Mouse (Mus musculus): Measurements from ENCODE around the gene Pnp2. TPM values are rescaled to one million over a fixed set of nuclear protein-coding genes. Genes with fewer than 3 reads are reported as not detected.
A peak's percentile ranks its signal among the peaks of the same experiment; 100 is the strongest.
"Not testable (repeated sequence)": the region's sequence is repeated elsewhere in the genome, so short reads cannot be mapped to it uniquely, and the experiment has no call there.

Gene Pnp2
- polyA plus RNA-seq, 1 experiment from 2014 or later, result 0.50 TPM

DNA sequence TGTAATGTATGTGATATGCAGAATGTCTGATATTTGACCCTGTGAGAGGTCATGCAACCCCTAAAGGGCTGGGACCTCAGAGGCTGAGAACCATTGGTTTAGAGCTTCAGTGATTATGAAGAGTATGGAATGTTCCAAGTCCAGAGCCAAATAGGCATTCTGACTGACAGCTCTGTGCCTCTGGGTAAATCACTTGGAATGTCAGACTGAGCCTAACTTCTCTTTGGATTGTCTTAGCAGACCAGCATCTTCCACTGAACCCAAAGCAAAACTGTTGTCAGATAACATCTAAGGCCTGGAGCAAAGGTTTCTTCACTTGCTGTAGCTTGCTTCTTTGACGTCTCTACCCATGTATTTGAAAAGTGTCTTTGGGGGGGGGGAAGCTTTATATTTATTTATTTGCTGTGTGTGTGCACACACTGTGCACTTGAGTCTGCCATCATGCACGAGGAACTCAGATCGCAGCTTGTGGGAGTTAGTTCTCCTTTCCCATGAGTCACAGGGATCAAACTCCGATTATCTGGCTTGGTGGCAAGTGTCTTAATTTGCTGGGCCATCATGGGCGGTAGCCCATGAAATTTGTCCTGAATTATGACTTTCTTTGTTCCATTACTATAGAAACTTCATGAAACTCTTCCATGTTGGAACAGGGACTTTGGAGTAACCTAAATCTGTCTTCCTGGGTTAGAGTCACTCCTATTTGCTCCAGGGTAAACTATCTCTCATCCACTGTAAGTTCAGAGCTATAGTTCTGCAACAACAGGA, 12.6 kb downstream of the Pnp2 start:
- H3K4me2 ChIP-seq (replicated peaks), result no peak overlapping the region
- H3K9me3 ChIP-seq (replicated peaks), result no peaks in the 10 kb centered on the region
- no peak overlapping the region for H3K9ac ChIP-seq
- H3K4me3 ChIP-seq, result no peak overlapping the region
- H3K27ac ChIP-seq, result no peak overlapping the region
- no peak for ATAC-seq (ENCODE audit: low FRiP score)
- no peaks in the 10 kb centered on the region for H3K27me3 ChIP-seq
- no peaks in the 10 kb centered on the region for H3K36me3 ChIP-seq
- peaks cover 8% of the 10 kb centered on the region; the same call in 1 of the 2 replicates for H3K4me1 ChIP-seq
- 83% methylated on average over 5 of the region's 5 CpGs for WGBS

- Histone ChIP-seq H3K4me3 (no peak overlapping the region), H3K9ac (no peak overlapping the region), H3K27me3 (no peaks in the 10 kb centered on the region), H3K27ac (no peak overlapping the region), H3K9me3 (replicated peaks) (no peaks in the 10 kb centered on the region), H3K4me1 (peaks cover 8% of the 10 kb centered on the region; the same call in 1 of the 2 replicates), H3K36me3 (no peaks in the 10 kb centered on the region), H3K4me2 (replicated peaks) (no peak overlapping the region)
- no peak for ATAC-seq (ENCODE audit: low FRiP score)
- WGBS, result 5% methylated on average over 1 of the region's 1 CpGs
Measured at GRCm38 (mm10) chr14:50969041-50969440, 13.2 kb downstream of the Pnp2 start.

- Histone ChIP-seq H3K27me3 (no peaks in the 10 kb centered on the region), H3K9ac (no peak overlapping the region), H3K4me2 (replicated peaks) (peak overlapping the region; percentile 17; the same call in 1 of the 2 replicates), H3K4me1 (peaks cover 8% of the 10 kb centered on the region; the same call in 1 of the 2 replicates), H3K27ac (no peak overlapping the region), H3K4me3 (no peak overlapping the region), H3K36me3 (no peaks in the 10 kb centered on the region), H3K9me3 (replicated peaks) (no peaks in the 10 kb centered on the region)
- no peak for ATAC-seq (ENCODE audit: low FRiP score)
- 16% methylated on average over 12 of the region's 12 CpGs for WGBS
Measured at GRCm38 (mm10) chr14:50969558-50970544, 14.1 kb downstream of the Pnp2 start.

DNA sequence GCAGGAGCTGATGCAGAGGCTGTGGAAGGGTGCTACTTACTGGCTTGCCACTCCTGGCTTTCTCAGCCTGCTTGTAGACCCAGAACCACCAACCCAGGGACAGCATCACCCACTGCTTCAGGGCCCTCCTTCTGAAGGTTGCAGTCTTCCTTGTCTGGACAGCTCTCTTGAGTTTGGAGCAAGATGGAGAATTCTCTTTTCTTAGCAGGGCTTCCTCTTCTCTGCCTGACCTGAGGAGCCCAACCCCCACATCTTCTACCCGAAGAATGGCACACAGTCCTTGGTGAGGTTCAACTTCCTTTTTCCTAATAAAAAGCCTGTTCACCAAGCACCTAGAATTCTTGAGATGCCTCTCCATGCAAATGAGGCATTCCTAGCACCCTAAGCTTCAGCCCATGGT, 15.0 kb downstream of the Pnp2 start:
- Histone ChIP-seq H3K4me2 (replicated peaks) (no peak overlapping the region), H3K36me3 (no peaks in the 10 kb centered on the region), H3K27me3 (no peaks in the 10 kb centered on the region), H3K9me3 (replicated peaks) (no peaks in the 10 kb centered on the region), H3K4me3 (no peak overlapping the region), H3K9ac (no peak overlapping the region), H3K27ac (no peak overlapping the region), H3K4me1 (peaks cover 8% of the 10 kb centered on the region; the same call in 1 of the 2 replicates)
- 73% methylated on average over 1 of the region's 1 CpGs for whole genome bisulfite sequencing
- no peak for ATAC-seq (ENCODE audit: low FRiP score)

- H3K9ac ChIP-seq; H3K9me3 ChIP-seq (replicated peaks); H3K27me3 ChIP-seq; H3K36me3 ChIP-seq; H3K27ac ChIP-seq; H3K4me1 ChIP-seq; H3K4me2 ChIP-seq (replicated peaks); H3K4me3 ChIP-seq; ATAC-seq (ENCODE audit: low FRiP score): not testable (repeated sequence)
- whole genome bisulfite sequencing, result 96% methylated on average over 5 of the region's 5 CpGs
Measured at GRCm38 (mm10) chr14:50973054-50973453, 17.3 kb downstream of the Pnp2 start.

DNA sequence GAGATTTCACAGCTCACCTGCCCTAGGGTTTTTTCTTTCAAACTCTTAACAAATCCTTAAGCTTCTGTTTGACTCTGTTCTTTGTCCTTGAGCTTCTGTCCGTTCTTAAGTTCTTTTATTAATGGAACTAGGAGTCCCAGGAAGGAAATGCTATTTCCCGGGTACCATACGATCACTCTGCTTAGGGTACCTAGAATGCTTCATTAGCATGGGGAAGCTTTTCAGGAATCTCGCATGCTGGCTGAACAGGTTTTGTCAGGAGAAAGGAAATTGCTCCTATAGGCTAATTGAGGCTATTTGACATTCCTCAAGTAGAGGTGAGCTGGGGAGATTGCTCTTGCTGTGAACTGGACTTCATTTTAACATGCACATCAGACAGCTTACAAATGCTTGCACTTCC, 17.9 kb downstream of the Pnp2 start:
- Histone ChIP-seq H3K4me2 (replicated peaks) (no peak overlapping the region), H3K9ac (no peak overlapping the region), H3K36me3 (no peaks in the 10 kb centered on the region), H3K27me3 (no peaks in the 10 kb centered on the region), H3K4me1 (peaks cover 8% of the 10 kb centered on the region; the same call in 1 of the 2 replicates), H3K4me3 (no peak overlapping the region), H3K9me3 (replicated peaks) (no peaks in the 10 kb centered on the region), H3K27ac (no peak overlapping the region)
- WGBS, result 65% methylated on average over 4 of the region's 4 CpGs
- no peak for ATAC-seq (ENCODE audit: low FRiP score)

DNA sequence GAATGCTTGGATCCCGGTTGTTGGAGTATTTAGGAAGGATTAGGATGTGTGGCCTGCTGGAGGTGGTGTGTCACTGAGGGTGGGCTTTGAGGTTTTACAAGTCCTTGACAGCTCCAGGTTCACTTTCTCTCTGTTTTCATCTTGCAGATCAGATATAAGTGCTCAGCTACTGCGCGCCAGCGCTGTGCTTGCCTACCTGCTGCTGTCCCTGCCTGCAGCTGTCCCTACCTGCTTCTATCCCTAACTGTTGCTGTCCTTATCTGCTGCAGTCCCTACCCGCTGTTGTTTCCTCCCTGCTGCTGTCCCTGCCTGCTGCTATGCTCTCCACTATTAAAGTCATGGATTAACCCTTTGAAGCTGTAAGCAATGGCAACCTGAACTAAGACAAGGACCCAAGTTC, 19.2 kb downstream of the Pnp2 start:
- H3K9ac ChIP-seq, result no peak overlapping the region
- H3K4me2 ChIP-seq (replicated peaks), result no peak overlapping the region
- no peaks in the 10 kb centered on the region for H3K9me3 ChIP-seq (replicated peaks)
- no peaks in the 10 kb centered on the region for H3K36me3 ChIP-seq
- no peaks in the 10 kb centered on the region for H3K27me3 ChIP-seq
- no peak overlapping the region for H3K4me3 ChIP-seq
- 64% methylated on average over 5 of the region's 5 CpGs for WGBS
- ATAC-seq (ENCODE audit: low FRiP score), result no peak
- peaks cover 2% of the 10 kb centered on the region; the same call in 1 of the 2 replicates for H3K4me1 ChIP-seq
- H3K27ac ChIP-seq, result no peak overlapping the region

GRCm38 (mm10) chr14:50976674-50977073, 20.9 kb downstream of the Pnp2 start:
- Histone ChIP-seq H3K9ac (peak overlapping the region; percentile 27; the same call in 1 of the 2 replicates), H3K4me3 (no peak overlapping the region), H3K9me3 (replicated peaks) (no peaks in the 10 kb centered on the region), H3K36me3 (no peaks in the 10 kb centered on the region), H3K27ac (no peak overlapping the region), H3K27me3 (no peaks in the 10 kb centered on the region), H3K4me2 (replicated peaks) (0 out of 2 replicates have a peak overlapping the region, but pooled peaks have one; percentile 25), H3K4me1 (no peaks in the 10 kb centered on the region)
- 24% methylated on average over 9 of the region's 9 CpGs for WGBS
- ATAC-seq (ENCODE audit: low FRiP score), result no peak

GRCm38 (mm10) chr14:50978451-50978850, 22.7 kb downstream of the Pnp2 start:
- ATAC-seq (ENCODE audit: low FRiP score); H3K36me3 ChIP-seq; H3K4me1 ChIP-seq; H3K9me3 ChIP-seq (replicated peaks); H3K27ac ChIP-seq; H3K27me3 ChIP-seq; H3K9ac ChIP-seq; H3K4me3 ChIP-seq; H3K4me2 ChIP-seq (replicated peaks): not testable (repeated sequence)
- WGBS, result 93% methylated on average over 6 of the region's 6 CpGs

DNA sequence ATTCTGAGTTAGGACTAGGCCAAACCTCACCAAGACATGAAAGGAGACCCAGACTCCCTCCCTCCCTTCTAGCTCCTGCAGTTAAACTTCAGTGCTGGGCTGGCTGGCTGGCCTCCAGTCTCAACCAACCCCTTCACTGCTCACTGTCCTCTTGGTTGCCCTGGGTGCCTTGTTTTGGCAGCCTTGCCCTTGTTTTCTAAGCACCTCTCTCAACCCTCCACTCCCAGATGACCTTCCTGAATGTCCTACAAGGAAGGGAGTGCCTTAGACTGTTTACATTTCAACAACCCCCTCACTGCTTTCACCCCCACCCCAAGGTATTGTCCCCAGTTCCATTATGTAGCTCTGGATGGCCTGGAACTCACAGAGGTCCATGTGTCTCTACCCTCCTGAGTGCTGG, 23.8 kb downstream of the Pnp2 start:
- Histone ChIP-seq H3K4me2 (replicated peaks) (no peak overlapping the region), H3K9me3 (replicated peaks) (no peaks in the 10 kb centered on the region), H3K4me3 (no peak overlapping the region), H3K27ac (no peak overlapping the region), H3K27me3 (no peaks in the 10 kb centered on the region), H3K36me3 (no peaks in the 10 kb centered on the region), H3K9ac (no peak overlapping the region), H3K4me1 (no peaks in the 10 kb centered on the region)
- no peak for ATAC-seq (ENCODE audit: low FRiP score)

DNA sequence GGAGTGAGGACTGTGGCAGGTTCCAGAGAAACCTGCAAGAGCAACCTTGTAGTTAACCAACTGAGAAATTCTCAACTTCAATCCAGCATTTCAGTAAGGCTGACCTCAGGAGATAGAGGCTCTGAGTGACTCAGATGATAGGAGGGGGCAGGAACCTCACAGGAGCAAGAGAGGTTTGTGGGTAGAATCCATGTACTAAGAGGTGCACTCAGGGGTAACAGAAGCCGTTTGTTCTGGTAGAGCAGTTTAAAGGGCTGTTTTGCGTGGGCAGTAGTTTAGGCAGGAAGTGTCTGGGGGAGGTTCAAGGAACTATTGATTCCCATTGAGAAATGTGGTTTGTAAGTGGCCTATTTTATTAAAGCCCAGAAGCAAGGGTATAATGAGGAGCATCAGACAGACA, 25.4 kb downstream of the Pnp2 start:
- no peak overlapping the region for H3K4me2 ChIP-seq (replicated peaks)
- ATAC-seq (ENCODE audit: low FRiP score), result no peak
- no peak overlapping the region for H3K4me3 ChIP-seq
- no peaks in the 10 kb centered on the region for H3K4me1 ChIP-seq
- no peaks in the 10 kb centered on the region for H3K9me3 ChIP-seq (replicated peaks)
- H3K9ac ChIP-seq, result no peak overlapping the region
- no peaks in the 10 kb centered on the region for H3K27me3 ChIP-seq
- no peaks in the 10 kb centered on the region for H3K36me3 ChIP-seq
- no peak overlapping the region for H3K27ac ChIP-seq
- 50% methylated on average over 2 of the region's 2 CpGs for WGBS

GRCm38 (mm10) chr14:50981837-50982236, 26.0 kb downstream of the Pnp2 start:
- WGBS, result 90% methylated on average over 5 of the region's 5 CpGs
- Histone ChIP-seq H3K4me2 (replicated peaks) (no peak overlapping the region), H3K36me3 (no peaks in the 10 kb centered on the region), H3K9ac (no peak overlapping the region), H3K4me1 (no peaks in the 10 kb centered on the region), H3K27me3 (no peaks in the 10 kb centered on the region), H3K4me3 (no peak overlapping the region), H3K9me3 (replicated peaks) (no peaks in the 10 kb centered on the region), H3K27ac (no peak overlapping the region)
- ATAC-seq (ENCODE audit: low FRiP score), result no peak

Data from hindbrain, embryonic 12.5 days (tissue).